Mouse (Mus musculus): ENCODE measurements at regions not wholly inside any gene's neighbourhood (a gene's known extent, or its start where the extent isn't known, plus 50 kb on each side); places are given as distances from the start of the nearest gene placed in this dataset.

GRCm38 (mm10) chr8:12073311-12073999 is 205.2 kb upstream of the A230072I06Rik start:
- TF ChIP-seq CTCF (IDR thresholded peaks at IDR 0.05; ENCODE audit: low read depth) (no peak), EP300 (IDR thresholded peaks at IDR 0.05; ENCODE audit: low read depth) (no peak)
